Mouse (Mus musculus) thymus, adult 2 months (tissue): ENCODE data around the gene Srgap2.

Experiments used
- CTCF ChIP-seq: fragments of 200-500 bp; IDR thresholded peaks from 2 replicates; pipeline ENCODE4 v1.5.1; 2012; ENCODE audit warnings: mild to moderate bottlenecking, control low read depth, low read length, moderate library complexity, borderline replicate concordance; ENCODE audit not compliant: control insufficient read depth, poor library complexity, insufficient read depth; ENCODE audit errors: extremely low read depth
- POLR2A ChIP-seq: fragments of 200-500 bp; IDR thresholded peaks from 2 replicates; pipeline ENCODE4 v1.6.1; 2012; ENCODE audit warnings: mild to moderate bottlenecking, low read length, control low read depth, moderate library complexity; ENCODE audit not compliant: control insufficient read depth, poor library complexity, insufficient read depth; ENCODE audit errors: extremely low read depth

GRCm38 (mm10) chr1:131257288-131257687 lies 269.9 kb downstream of the Srgap2 start:
- TF ChIP-seq CTCF (no peak), POLR2A (no peak)
